Mouse (Mus musculus): ENCODE results near the gene Ccnd2. TPM values are rescaled to one million over a fixed set of nuclear protein-coding genes. Genes with fewer than 3 reads are reported as not detected.

Ccnd2 gene
- polyA plus RNA-seq, 1 experiment from 2014 or later, result 1,016 TPM

- no peaks in the 10 kb centered on the region for H3K36me3 ChIP-seq (replicated peaks; ENCODE audit: control insufficient read depth, insufficient read depth, low read depth, low read length)
- H3K4me1 ChIP-seq (ENCODE audit: control insufficient read depth, insufficient read depth, low read length), result peaks cover 16% of the 10 kb centered on the region
- WGBS, result under 1% methylated on average over 26 of the region's 34 CpGs
Observed at GRCm38 (mm10) chr6:127150663-127151564, 1.1 kb downstream of the Ccnd2 start.

GRCm38 (mm10) chr6:127149944-127150662 is 1.9 kb downstream of the Ccnd2 start:
- no peaks in the 10 kb centered on the region for H3K27me3 ChIP-seq (ENCODE audit: control insufficient read depth, insufficient read depth, low read length)
- under 1% methylated on average over 38 of the region's 38 CpGs for WGBS

More at GRCm38 (mm10) chr6:127150663-127151564, 1.1 kb downstream of the Ccnd2 start:
- Histone ChIP-seq H3K4me2 (ENCODE audit: low read depth, low read length) (peak overlapping the region; percentile 84), H3K27ac (replicated peaks; ENCODE audit: low read depth, low read length) (peak overlapping the region; percentile 92), H3K9me3 (replicated peaks; ENCODE audit: control insufficient read depth, low read length) (no peaks in the 10 kb centered on the region), H3K27me3 (ENCODE audit: control insufficient read depth, insufficient read depth, low read length) (no peaks in the 10 kb centered on the region), H3K4me3 (ENCODE audit: low read depth, low read length) (peak overlapping the region; percentile 79), H3K9ac (replicated peaks; ENCODE audit: low read length) (peak overlapping the region; percentile 96)
- ATAC-seq (replicated peaks; ENCODE audit: insufficient number of reproducible peaks, low FRiP score, low TSS enrichment, low read depth), result peak; percentile 49
- peak; percentile 95 for DNase-seq (ENCODE audit: low spot score)

GRCm38 (mm10) chr6:127149303-127149943 is 2.6 kb downstream of the Ccnd2 start:
- H3K9me3 ChIP-seq (replicated peaks; ENCODE audit: control insufficient read depth, low read length), result no peaks in the 10 kb centered on the region
- ATAC-seq (replicated peaks; ENCODE audit: insufficient number of reproducible peaks, low FRiP score, low TSS enrichment, low read depth) (no peak), DNase-seq (ENCODE audit: low spot score) (peak; percentile 25)

More at GRCm38 (mm10) chr6:127149944-127150662, 1.9 kb downstream of the Ccnd2 start:
- peak overlapping the region; percentile 79 for H3K4me3 ChIP-seq (ENCODE audit: low read depth, low read length)
- H3K27ac ChIP-seq (replicated peaks; ENCODE audit: low read depth, low read length), result peak overlapping the region; percentile 92
- no peaks in the 10 kb centered on the region for H3K36me3 ChIP-seq (replicated peaks; ENCODE audit: control insufficient read depth, insufficient read depth, low read depth, low read length)
- H3K9me3 ChIP-seq (replicated peaks; ENCODE audit: control insufficient read depth, low read length), result no peaks in the 10 kb centered on the region
- no peak for ATAC-seq (replicated peaks; ENCODE audit: insufficient number of reproducible peaks, low FRiP score, low TSS enrichment, low read depth)
- H3K4me2 ChIP-seq (ENCODE audit: low read depth, low read length), result peak overlapping the region; percentile 84
- peak; percentile 55 for DNase-seq (ENCODE audit: low spot score)
- H3K9ac ChIP-seq (replicated peaks; ENCODE audit: low read length), result peak overlapping the region; percentile 96
- H3K4me1 ChIP-seq (ENCODE audit: control insufficient read depth, insufficient read depth, low read length), result peaks cover 16% of the 10 kb centered on the region

GRCm38 (mm10) chr6:127148526-127149302 is 3.3 kb downstream of the Ccnd2 start:
- Histone ChIP-seq H3K27me3 (ENCODE audit: control insufficient read depth, insufficient read depth, low read length) (no peaks in the 10 kb centered on the region), H3K36me3 (replicated peaks; ENCODE audit: control insufficient read depth, insufficient read depth, low read depth, low read length) (no peaks in the 10 kb centered on the region), H3K4me3 (ENCODE audit: low read depth, low read length) (peak overlapping the region; percentile 79), H3K4me1 (ENCODE audit: control insufficient read depth, insufficient read depth, low read length) (peaks cover 10% of the 10 kb centered on the region), H3K4me2 (ENCODE audit: low read depth, low read length) (peak overlapping the region; percentile 84), H3K27ac (replicated peaks; ENCODE audit: low read depth, low read length) (0 out of 2 replicates have a peak overlapping the region, but pooled peaks have one; percentile 28), H3K9ac (replicated peaks; ENCODE audit: low read length) (peak overlapping the region; percentile 96), H3K9me3 (replicated peaks; ENCODE audit: control insufficient read depth, low read length) (no peaks in the 10 kb centered on the region)
- ATAC-seq (replicated peaks; ENCODE audit: insufficient number of reproducible peaks, low FRiP score, low TSS enrichment, low read depth), result no peak
- WGBS, result 5% methylated on average over 20 of the region's 20 CpGs
- DNase-seq (ENCODE audit: low spot score), result peak; percentile 68

More at GRCm38 (mm10) chr6:127149303-127149943, 2.6 kb downstream of the Ccnd2 start:
- peaks cover 16% of the 10 kb centered on the region for H3K4me1 ChIP-seq (ENCODE audit: control insufficient read depth, insufficient read depth, low read length)
- peak overlapping the region; percentile 79 for H3K4me3 ChIP-seq (ENCODE audit: low read depth, low read length)
- WGBS, result under 1% methylated on average over 30 of the region's 30 CpGs
- peak overlapping the region; percentile 96 for H3K9ac ChIP-seq (replicated peaks; ENCODE audit: low read length)
- no peaks in the 10 kb centered on the region for H3K36me3 ChIP-seq (replicated peaks; ENCODE audit: control insufficient read depth, insufficient read depth, low read depth, low read length)
- no peaks in the 10 kb centered on the region for H3K27me3 ChIP-seq (ENCODE audit: control insufficient read depth, insufficient read depth, low read length)
- peak overlapping the region; percentile 1; the same call in 1 of the 2 replicates for H3K27ac ChIP-seq (replicated peaks; ENCODE audit: low read depth, low read length)
- peak overlapping the region; percentile 84 for H3K4me2 ChIP-seq (ENCODE audit: low read depth, low read length)

- Histone ChIP-seq H3K4me2 (ENCODE audit: low read depth, low read length) (no peak overlapping the region), H3K27ac (replicated peaks; ENCODE audit: low read depth, low read length) (no peak overlapping the region), H3K4me3 (ENCODE audit: low read depth, low read length) (no peak overlapping the region), H3K9ac (replicated peaks; ENCODE audit: low read length) (no peak overlapping the region), H3K4me1 (ENCODE audit: control insufficient read depth, insufficient read depth, low read length) (peaks cover 7% of the 10 kb centered on the region; the same call in 1 of the 2 replicates), H3K27me3 (ENCODE audit: control insufficient read depth, insufficient read depth, low read length) (no peaks in the 10 kb centered on the region), H3K9me3 (replicated peaks; ENCODE audit: control insufficient read depth, low read length) (no peaks in the 10 kb centered on the region), H3K36me3 (replicated peaks; ENCODE audit: control insufficient read depth, insufficient read depth, low read depth, low read length) (no peaks in the 10 kb centered on the region; the same call in 1 of the 2 replicates)
- no peak for ATAC-seq (replicated peaks; ENCODE audit: insufficient number of reproducible peaks, low FRiP score, low TSS enrichment, low read depth)
- DNase-seq (ENCODE audit: low spot score), result peak; percentile 95
- WGBS, result under 1% methylated on average over 4 of the region's 4 CpGs
Observed at GRCm38 (mm10) chr6:127147665-127148064, 4.3 kb downstream of the Ccnd2 start.

- WGBS, result 91% methylated on average over 3 of the region's 3 CpGs
- H3K4me3 ChIP-seq (ENCODE audit: low read depth, low read length), result no peak overlapping the region
Observed at GRCm38 (mm10) chr6:127146322-127146947, 5.6 kb downstream of the Ccnd2 start.

More at GRCm38 (mm10) chr6:127146322-127146947, 5.6 kb downstream of the Ccnd2 start:
- H3K9me3 ChIP-seq (replicated peaks; ENCODE audit: control insufficient read depth, low read length), result no peaks in the 10 kb centered on the region
- H3K4me2 ChIP-seq (ENCODE audit: low read depth, low read length), result no peak overlapping the region
- H3K9ac ChIP-seq (replicated peaks; ENCODE audit: low read length), result no peak overlapping the region; the same call in 1 of the 2 replicates
- H3K27me3 ChIP-seq (ENCODE audit: control insufficient read depth, insufficient read depth, low read length), result no peaks in the 10 kb centered on the region
- H3K27ac ChIP-seq (replicated peaks; ENCODE audit: low read depth, low read length), result no peak overlapping the region
- H3K36me3 ChIP-seq (replicated peaks; ENCODE audit: control insufficient read depth, insufficient read depth, low read depth, low read length), result no peaks in the 10 kb centered on the region; the same call in 1 of the 2 replicates
- ATAC-seq (replicated peaks; ENCODE audit: insufficient number of reproducible peaks, low FRiP score, low TSS enrichment, low read depth) (no peak), DNase-seq (ENCODE audit: low spot score) (no peak)
- H3K4me1 ChIP-seq (ENCODE audit: control insufficient read depth, insufficient read depth, low read length), result no peaks in the 10 kb centered on the region

Data from embryonic facial prominence, embryonic 11.5 days (tissue).